Mouse (Mus musculus): ENCODE results near the gene Akap1. TPM values are rescaled to one million over a fixed set of nuclear protein-coding genes. Genes with fewer than 3 reads are reported as not detected.
A peak's percentile ranks its signal among the peaks of the same experiment; 100 is the strongest.

Akap1 gene
- polyA plus RNA-seq, 1 experiment from 2014 or later: 23.9 TPM

DNA sequence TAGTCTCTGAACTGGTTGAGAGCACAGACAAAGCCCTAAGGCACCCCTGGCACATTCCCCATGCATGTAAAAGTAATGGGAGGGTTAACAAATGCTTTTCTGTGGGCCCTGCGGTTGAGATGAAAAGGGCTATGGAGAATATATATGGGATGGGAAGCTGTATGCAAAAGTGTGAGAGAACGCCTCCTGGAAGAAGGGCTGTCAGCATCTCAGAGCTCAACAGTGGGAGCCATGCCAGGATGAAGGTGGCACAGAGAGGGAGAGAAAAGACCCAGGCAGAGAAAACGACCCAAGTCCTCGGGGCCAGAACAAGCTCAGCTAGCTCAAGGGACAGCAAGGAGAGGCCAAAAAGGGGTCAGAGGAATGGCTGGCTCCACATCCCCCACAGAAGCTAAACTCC is 8.6 kb downstream of the Akap1 start:
- H3K4me3 ChIP-seq (ENCODE audit: low read depth, low read length): no peak overlapping the region
- no peak overlapping the region for H3K4me2 ChIP-seq (replicated peaks; ENCODE audit: low read depth, low read length)
- H3K36me3 ChIP-seq (ENCODE audit: control insufficient read depth, insufficient read depth, low read length): no peaks in the 10 kb centered on the region
- H3K4me1 ChIP-seq (ENCODE audit: control insufficient read depth, insufficient read depth, low read length): peaks cover 6% of the 10 kb centered on the region; the same call in 1 of the 2 replicates
- H3K27me3 ChIP-seq (ENCODE audit: control insufficient read depth, insufficient read depth, low read length): no peaks in the 10 kb centered on the region
- H3K9me3 ChIP-seq (ENCODE audit: control insufficient read depth, low read depth, low read length): no peaks in the 10 kb centered on the region
- ATAC-seq (ENCODE audit: insufficient number of reproducible peaks, insufficient read depth, low FRiP score, low read depth): no peak
- H3K9ac ChIP-seq (replicated peaks; ENCODE audit: low read depth, low read length): no peak overlapping the region
- WGBS: 75% methylated on average over 4 of the region's 4 CpGs
- H3K27ac ChIP-seq (ENCODE audit: low read length): peak overlapping the region; percentile 69; the same call in 1 of the 2 replicates

DNA sequence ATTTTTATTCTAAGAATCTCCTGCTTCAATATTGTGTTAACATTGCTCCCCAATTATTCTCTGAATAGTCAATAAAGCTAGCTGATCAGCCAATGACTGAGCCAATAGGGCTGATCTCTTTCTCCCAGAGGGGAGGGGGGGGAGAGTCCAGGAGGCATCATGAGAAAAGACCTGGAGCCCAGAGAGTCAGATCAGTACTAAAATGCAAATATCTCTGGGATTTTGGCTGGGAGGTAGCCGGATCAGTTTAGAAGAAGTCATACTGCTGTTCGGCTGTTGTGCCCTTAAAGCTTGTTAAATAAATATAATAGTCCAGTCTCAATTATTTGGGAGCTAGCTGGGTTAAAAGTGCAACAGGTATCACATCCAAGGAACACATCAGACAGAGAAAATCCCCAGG is 10.8 kb downstream of the Akap1 start:
- no peak for ATAC-seq (ENCODE audit: insufficient number of reproducible peaks, insufficient read depth, low FRiP score, low read depth)
- WGBS: 92% methylated on average over 2 of the region's 2 CpGs
- H3K27ac ChIP-seq (ENCODE audit: low read length): no peak overlapping the region
- H3K9me3 ChIP-seq (ENCODE audit: control insufficient read depth, low read depth, low read length): no peaks in the 10 kb centered on the region
- H3K36me3 ChIP-seq (ENCODE audit: control insufficient read depth, insufficient read depth, low read length): no peaks in the 10 kb centered on the region
- peaks cover 15% of the 10 kb centered on the region for H3K4me1 ChIP-seq (ENCODE audit: control insufficient read depth, insufficient read depth, low read length)
- H3K4me2 ChIP-seq (replicated peaks; ENCODE audit: low read depth, low read length): no peak overlapping the region
- no peak overlapping the region for H3K4me3 ChIP-seq (ENCODE audit: low read depth, low read length)
- H3K27me3 ChIP-seq (ENCODE audit: control insufficient read depth, insufficient read depth, low read length): no peaks in the 10 kb centered on the region
- no peak overlapping the region for H3K9ac ChIP-seq (replicated peaks; ENCODE audit: low read depth, low read length)

DNA sequence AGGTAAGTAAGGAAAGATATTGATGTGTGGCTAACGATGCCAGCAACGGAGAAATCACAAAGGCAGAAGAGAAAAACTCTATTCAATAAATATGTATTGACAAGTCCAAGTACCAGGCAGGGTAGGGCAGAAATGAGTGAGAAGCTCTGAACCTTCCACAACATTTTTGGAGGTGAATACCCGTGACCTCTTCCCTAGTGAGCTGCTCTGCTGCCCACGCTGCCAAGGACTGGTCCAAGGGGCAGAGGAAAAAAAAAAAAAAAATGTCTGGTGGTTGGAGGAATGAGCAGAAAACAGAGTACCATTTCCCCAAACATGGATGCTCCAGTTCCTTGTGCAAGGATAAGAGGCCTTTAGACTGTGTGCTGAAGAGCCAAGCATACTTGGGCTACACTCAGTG is 11.6 kb downstream of the Akap1 start:
- H3K36me3 ChIP-seq (ENCODE audit: control insufficient read depth, insufficient read depth, low read length): no peaks in the 10 kb centered on the region
- 90% methylated on average over 4 of the region's 4 CpGs for WGBS
- no peak overlapping the region for H3K9ac ChIP-seq (replicated peaks; ENCODE audit: low read depth, low read length)
- no peak overlapping the region for H3K4me3 ChIP-seq (ENCODE audit: low read depth, low read length)
- H3K27ac ChIP-seq (ENCODE audit: low read length): no peak overlapping the region
- no peak for ATAC-seq (ENCODE audit: insufficient number of reproducible peaks, insufficient read depth, low FRiP score, low read depth)
- H3K9me3 ChIP-seq (ENCODE audit: control insufficient read depth, low read depth, low read length): no peaks in the 10 kb centered on the region
- no peaks in the 10 kb centered on the region for H3K27me3 ChIP-seq (ENCODE audit: control insufficient read depth, insufficient read depth, low read length)
- no peak overlapping the region for H3K4me2 ChIP-seq (replicated peaks; ENCODE audit: low read depth, low read length)
- H3K4me1 ChIP-seq (ENCODE audit: control insufficient read depth, insufficient read depth, low read length): peaks cover 15% of the 10 kb centered on the region

- Histone ChIP-seq H3K27ac (ENCODE audit: low read length) (no peak overlapping the region), H3K4me1 (ENCODE audit: control insufficient read depth, insufficient read depth, low read length) (peaks cover 13% of the 10 kb centered on the region), H3K9me3 (ENCODE audit: control insufficient read depth, low read depth, low read length) (no peaks in the 10 kb centered on the region), H3K9ac (replicated peaks; ENCODE audit: low read depth, low read length) (no peak overlapping the region), H3K4me3 (ENCODE audit: low read depth, low read length) (no peak overlapping the region), H3K4me2 (replicated peaks; ENCODE audit: low read depth, low read length) (no peak overlapping the region), H3K27me3 (ENCODE audit: control insufficient read depth, insufficient read depth, low read length) (no peaks in the 10 kb centered on the region), H3K36me3 (ENCODE audit: control insufficient read depth, insufficient read depth, low read length) (no peaks in the 10 kb centered on the region)
- no peak for ATAC-seq (ENCODE audit: insufficient number of reproducible peaks, insufficient read depth, low FRiP score, low read depth)
- WGBS: 86% methylated on average over 15 of the region's 15 CpGs
Measured at GRCm38 (mm10) chr11:88851049-88851825, 13.1 kb downstream of the Akap1 start.

DNA sequence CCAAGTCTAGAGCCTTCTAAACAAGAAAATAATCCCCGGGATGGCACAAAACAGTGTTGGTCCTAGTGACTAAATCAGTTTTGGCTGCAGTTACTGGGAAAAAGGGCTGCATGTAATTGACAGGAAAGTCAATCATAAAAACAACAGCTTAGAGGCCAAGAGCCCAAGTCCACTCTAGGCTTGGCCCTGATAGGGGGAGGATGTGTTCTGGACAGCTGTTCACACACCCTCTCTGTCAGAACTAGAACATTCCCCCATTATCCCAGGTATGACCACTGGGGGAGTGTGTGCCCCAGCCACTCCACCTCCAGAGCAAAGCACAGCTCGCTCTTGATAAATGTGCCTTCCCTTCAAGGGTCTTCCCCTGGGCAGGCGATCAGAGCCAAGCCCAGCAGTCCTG is 14.7 kb downstream of the Akap1 start:
- H3K4me1 ChIP-seq (ENCODE audit: control insufficient read depth, insufficient read depth, low read length): peaks cover 10% of the 10 kb centered on the region
- H3K27ac ChIP-seq (ENCODE audit: low read length): peak overlapping the region; percentile 61; the same call in 1 of the 2 replicates
- no peaks in the 10 kb centered on the region for H3K9me3 ChIP-seq (ENCODE audit: control insufficient read depth, low read depth, low read length)
- no peak overlapping the region for H3K4me3 ChIP-seq (ENCODE audit: low read depth, low read length)
- 0 out of 2 replicates have a peak, but pooled peaks have one; percentile 34 for ATAC-seq (ENCODE audit: insufficient number of reproducible peaks, insufficient read depth, low FRiP score, low read depth)
- no peak overlapping the region for H3K9ac ChIP-seq (replicated peaks; ENCODE audit: low read depth, low read length)
- no peak overlapping the region for H3K4me2 ChIP-seq (replicated peaks; ENCODE audit: low read depth, low read length)
- WGBS: 42% methylated on average over 3 of the region's 3 CpGs
- H3K27me3 ChIP-seq (ENCODE audit: control insufficient read depth, insufficient read depth, low read length): no peaks in the 10 kb centered on the region
- peaks cover 8% of the 10 kb centered on the region; the same call in 1 of the 2 replicates for H3K36me3 ChIP-seq (ENCODE audit: control insufficient read depth, insufficient read depth, low read length)

GRCm38 (mm10) chr11:88849284-88849683 is 15.1 kb downstream of the Akap1 start:
- ATAC-seq (ENCODE audit: insufficient number of reproducible peaks, insufficient read depth, low FRiP score, low read depth): no peak
- H3K4me1 ChIP-seq (ENCODE audit: control insufficient read depth, insufficient read depth, low read length): peaks cover 10% of the 10 kb centered on the region
- peaks cover 12% of the 10 kb centered on the region; the same call in 1 of the 2 replicates for H3K36me3 ChIP-seq (ENCODE audit: control insufficient read depth, insufficient read depth, low read length)
- no peak overlapping the region for H3K4me3 ChIP-seq (ENCODE audit: low read depth, low read length)
- peak overlapping the region; percentile 61; the same call in 1 of the 2 replicates for H3K27ac ChIP-seq (ENCODE audit: low read length)
- 65% methylated on average over 8 of the region's 8 CpGs for WGBS
- H3K4me2 ChIP-seq (replicated peaks; ENCODE audit: low read depth, low read length): no peak overlapping the region
- no peak overlapping the region for H3K9ac ChIP-seq (replicated peaks; ENCODE audit: low read depth, low read length)
- no peaks in the 10 kb centered on the region for H3K27me3 ChIP-seq (ENCODE audit: control insufficient read depth, insufficient read depth, low read length)
- H3K9me3 ChIP-seq (ENCODE audit: control insufficient read depth, low read depth, low read length): no peaks in the 10 kb centered on the region

GRCm38 (mm10) chr11:88848590-88848989 is 15.8 kb downstream of the Akap1 start:
- no peak overlapping the region for H3K4me3 ChIP-seq (ENCODE audit: low read depth, low read length)
- H3K4me2 ChIP-seq (replicated peaks; ENCODE audit: low read depth, low read length): no peak overlapping the region
- WGBS: 32% methylated on average over 5 of the region's 5 CpGs
- no peak overlapping the region for H3K9ac ChIP-seq (replicated peaks; ENCODE audit: low read depth, low read length)
- no peaks in the 10 kb centered on the region for H3K27me3 ChIP-seq (ENCODE audit: control insufficient read depth, insufficient read depth, low read length)
- peaks cover 19% of the 10 kb centered on the region; the same call in 1 of the 2 replicates for H3K36me3 ChIP-seq (ENCODE audit: control insufficient read depth, insufficient read depth, low read length)
- H3K4me1 ChIP-seq (ENCODE audit: control insufficient read depth, insufficient read depth, low read length): peaks cover 10% of the 10 kb centered on the region
- ATAC-seq (ENCODE audit: insufficient number of reproducible peaks, insufficient read depth, low FRiP score, low read depth): peak; percentile 51
- H3K9me3 ChIP-seq (ENCODE audit: control insufficient read depth, low read depth, low read length): no peaks in the 10 kb centered on the region
- H3K27ac ChIP-seq (ENCODE audit: low read length): no peak overlapping the region

DNA sequence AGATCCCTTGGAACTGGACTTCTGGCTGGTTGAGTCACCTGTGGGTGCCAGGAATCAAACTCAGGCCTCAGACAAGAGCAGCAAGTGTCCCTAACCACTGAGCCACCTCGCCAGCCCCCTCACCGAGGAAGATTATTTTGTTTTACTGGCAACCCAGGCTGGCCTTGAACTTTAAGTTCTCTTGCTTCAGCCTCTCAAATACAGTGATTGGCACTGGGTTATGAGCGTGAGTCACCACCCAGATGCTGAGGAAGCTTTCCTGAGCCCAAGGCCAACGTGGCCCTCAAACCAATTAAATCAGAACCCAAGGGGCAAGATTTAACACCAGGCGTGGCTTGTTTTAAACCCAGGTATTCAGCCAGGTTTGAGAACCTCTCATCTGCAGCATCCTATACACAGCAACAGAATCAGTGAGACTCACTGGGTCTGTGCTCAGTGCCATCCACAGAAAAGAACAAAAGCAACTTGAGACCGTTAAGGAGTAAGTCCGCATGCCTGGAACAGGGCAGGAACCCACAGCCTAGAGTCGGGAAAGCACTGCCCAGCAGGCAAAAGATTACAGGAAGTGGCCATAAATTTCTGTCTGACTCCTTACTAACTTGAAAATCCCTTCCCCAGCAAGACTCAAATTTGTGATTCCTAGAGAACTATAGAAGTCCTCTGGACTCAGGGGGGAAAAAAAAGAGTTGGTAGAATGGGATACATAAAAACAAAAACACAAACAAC is 16.9 kb downstream of the Akap1 start:
- Histone ChIP-seq H3K4me1 (ENCODE audit: control insufficient read depth, insufficient read depth, low read length) (peaks cover 10% of the 10 kb centered on the region), H3K9me3 (ENCODE audit: control insufficient read depth, low read depth, low read length) (no peaks in the 10 kb centered on the region), H3K9ac (replicated peaks; ENCODE audit: low read depth, low read length) (no peak overlapping the region), H3K4me2 (replicated peaks; ENCODE audit: low read depth, low read length) (no peak overlapping the region), H3K4me3 (ENCODE audit: low read depth, low read length) (no peak overlapping the region), H3K27me3 (ENCODE audit: control insufficient read depth, insufficient read depth, low read length) (no peaks in the 10 kb centered on the region), H3K27ac (ENCODE audit: low read length) (no peak overlapping the region), H3K36me3 (ENCODE audit: control insufficient read depth, insufficient read depth, low read length) (peaks cover 23% of the 10 kb centered on the region; the same call in 1 of the 2 replicates)
- 77% methylated on average over 8 of the region's 8 CpGs for WGBS
- ATAC-seq (ENCODE audit: insufficient number of reproducible peaks, insufficient read depth, low FRiP score, low read depth): no peak
